Mouse (Mus musculus): ENCODE results near the gene Hoxc10. TPM values are rescaled to one million over a fixed set of nuclear protein-coding genes. Genes with fewer than 3 reads are reported as not detected.

Hoxc10 gene
- polyA plus RNA-seq, 1 experiment from 2014 or later, result 0.25 TPM

GRCm38 (mm10) chr15:103010112-103010846, 43.7 kb downstream of the Hoxc10 start:
- no peak for ATAC-seq
- Histone ChIP-seq H3K4me3 (ENCODE audit: low read depth, low read length) (peak overlapping the region; percentile 27), H3K36me3 (ENCODE audit: control insufficient read depth, insufficient read depth) (no peaks in the 10 kb centered on the region), H3K4me1 (replicated peaks; ENCODE audit: control insufficient read depth, insufficient read depth, low read length) (0 out of 2 replicates have a peak, but pooled peaks cover 2% of the 10 kb centered on the region), H3K9me3 (ENCODE audit: control insufficient read depth) (no peaks in the 10 kb centered on the region), H3K4me2 (replicated peaks; ENCODE audit: low read depth) (peak overlapping the region; percentile 49), H3K9ac (ENCODE audit: low read depth, low read length) (peak overlapping the region; percentile 48), H3K27me3 (replicated peaks; ENCODE audit: control insufficient read depth, insufficient read depth, low read length) (peaks cover 97% of the 10 kb centered on the region), H3K27ac (ENCODE audit: low read depth, low read length) (peak overlapping the region; percentile 47; the same call in 1 of the 2 replicates)
- 2% methylated on average over 31 of the region's 31 CpGs for WGBS
- TF ChIP-seq CTCF (IDR thresholded peaks at IDR 0.05; ENCODE audit: low read depth), result no peak

- 11% methylated on average over 28 of the region's 28 CpGs for WGBS
- Histone ChIP-seq H3K9me3 (ENCODE audit: control insufficient read depth) (no peaks in the 10 kb centered on the region), H3K4me3 (ENCODE audit: low read depth, low read length) (peak overlapping the region; percentile 27)
Measured at GRCm38 (mm10) chr15:103010847-103011555, 44.4 kb downstream of the Hoxc10 start.

GRCm38 (mm10) chr15:103011928-103012486, 45.4 kb downstream of the Hoxc10 start:
- 8% methylated on average over 26 of the region's 26 CpGs for WGBS
- H3K27me3 ChIP-seq (replicated peaks; ENCODE audit: control insufficient read depth, insufficient read depth, low read length), result peaks cover 92% of the 10 kb centered on the region
- peak overlapping the region; percentile 41; the same call in 1 of the 2 replicates for H3K27ac ChIP-seq (ENCODE audit: low read depth, low read length)
- peak overlapping the region; percentile 37; the same call in 1 of the 2 replicates for H3K9ac ChIP-seq (ENCODE audit: low read depth, low read length)
- no peak for ATAC-seq
- H3K36me3 ChIP-seq (ENCODE audit: control insufficient read depth, insufficient read depth), result no peaks in the 10 kb centered on the region
- H3K9me3 ChIP-seq (ENCODE audit: control insufficient read depth), result no peaks in the 10 kb centered on the region
- 0 out of 2 replicates have a peak, but pooled peaks cover 2% of the 10 kb centered on the region for H3K4me1 ChIP-seq (replicated peaks; ENCODE audit: control insufficient read depth, insufficient read depth, low read length)
- TF ChIP-seq CTCF (IDR thresholded peaks at IDR 0.05; ENCODE audit: low read depth), result no peak
- H3K4me2 ChIP-seq (replicated peaks; ENCODE audit: low read depth), result peak overlapping the region; percentile 49
- H3K4me3 ChIP-seq (ENCODE audit: low read depth, low read length), result peak overlapping the region; percentile 23

More at GRCm38 (mm10) chr15:103010847-103011555, 44.4 kb downstream of the Hoxc10 start:
- H3K36me3 ChIP-seq (ENCODE audit: control insufficient read depth, insufficient read depth), result no peaks in the 10 kb centered on the region
- peak overlapping the region; percentile 48 for H3K9ac ChIP-seq (ENCODE audit: low read depth, low read length)
- 0 out of 2 replicates have a peak, but pooled peaks cover 2% of the 10 kb centered on the region for H3K4me1 ChIP-seq (replicated peaks; ENCODE audit: control insufficient read depth, insufficient read depth, low read length)
- peak overlapping the region; percentile 49 for H3K4me2 ChIP-seq (replicated peaks; ENCODE audit: low read depth)
- H3K27me3 ChIP-seq (replicated peaks; ENCODE audit: control insufficient read depth, insufficient read depth, low read length), result peaks cover 94% of the 10 kb centered on the region
- TF ChIP-seq CTCF (IDR thresholded peaks at IDR 0.05; ENCODE audit: low read depth), result no peak
- peak overlapping the region; percentile 47; the same call in 1 of the 2 replicates for H3K27ac ChIP-seq (ENCODE audit: low read depth, low read length)
- ATAC-seq, result no peak

- Histone ChIP-seq H3K27ac (ENCODE audit: low read depth, low read length) (no peak overlapping the region), H3K36me3 (ENCODE audit: control insufficient read depth, insufficient read depth) (no peaks in the 10 kb centered on the region), H3K4me3 (ENCODE audit: low read depth, low read length) (peak overlapping the region; percentile 40), H3K4me1 (replicated peaks; ENCODE audit: control insufficient read depth, insufficient read depth, low read length) (no peaks in the 10 kb centered on the region), H3K4me2 (replicated peaks; ENCODE audit: low read depth) (peak overlapping the region; percentile 61), H3K27me3 (replicated peaks; ENCODE audit: control insufficient read depth, insufficient read depth, low read length) (peaks cover 91% of the 10 kb centered on the region), H3K9me3 (ENCODE audit: control insufficient read depth) (no peaks in the 10 kb centered on the region), H3K9ac (ENCODE audit: low read depth, low read length) (0 out of 2 replicates have a peak overlapping the region, but pooled peaks have one; percentile 45)
- TF ChIP-seq CTCF (IDR thresholded peaks at IDR 0.05; ENCODE audit: low read depth), result peak; percentile 79
- ATAC-seq, result no peak
- 5% methylated on average over 17 of the region's 17 CpGs for WGBS
Measured at GRCm38 (mm10) chr15:103013238-103013984, 46.8 kb downstream of the Hoxc10 start.

GRCm38 (mm10) chr15:103014166-103015008, 47.8 kb downstream of the Hoxc10 start:
- WGBS, result under 1% methylated on average over 56 of the region's 57 CpGs
- ATAC-seq, result peak; percentile 26; the same call in 1 of the 2 replicates
- peak overlapping the region; percentile 45 for H3K9ac ChIP-seq (ENCODE audit: low read depth, low read length)
- no peaks in the 10 kb centered on the region for H3K4me1 ChIP-seq (replicated peaks; ENCODE audit: control insufficient read depth, insufficient read depth, low read length)
- H3K36me3 ChIP-seq (ENCODE audit: control insufficient read depth, insufficient read depth), result no peaks in the 10 kb centered on the region
- peak overlapping the region; percentile 40 for H3K4me3 ChIP-seq (ENCODE audit: low read depth, low read length)
- peaks cover 92% of the 10 kb centered on the region for H3K27me3 ChIP-seq (replicated peaks; ENCODE audit: control insufficient read depth, insufficient read depth, low read length)
- peak overlapping the region; percentile 31; the same call in 1 of the 2 replicates for H3K27ac ChIP-seq (ENCODE audit: low read depth, low read length)
- H3K4me2 ChIP-seq (replicated peaks; ENCODE audit: low read depth), result peak overlapping the region; percentile 61
- no peaks in the 10 kb centered on the region for H3K9me3 ChIP-seq (ENCODE audit: control insufficient read depth)
- TF ChIP-seq CTCF (IDR thresholded peaks at IDR 0.05; ENCODE audit: low read depth), result no peak

Data from intestine, postnatal 0 days (tissue).